Mouse (Mus musculus) myocyte (in vitro differentiated cells): ENCODE measurements around the gene Gng7.

Source experiments
- CEBPB ChIP-seq: IDR thresholded peaks from 2 replicates; pipeline ENCODE4 v1.6.1; 2011; ENCODE audit warnings: mild to moderate bottlenecking, moderate library complexity; ENCODE audit not compliant: poor library complexity, insufficient read depth, severe bottlenecking
- E2F4 ChIP-seq: IDR thresholded peaks from one replicate; pipeline ENCODE4 v1.6.1; 2011; ENCODE audit warnings: mild to moderate bottlenecking, control low read depth, moderate library complexity; ENCODE audit not compliant: insufficient read depth
- MAX ChIP-seq: IDR thresholded peaks from one replicate; pipeline ENCODE4 v1.6.1; 2011; ENCODE audit warnings: low read depth, mild to moderate bottlenecking, control low read depth
- MYOD1 ChIP-seq, 3 experiments: IDR thresholded peaks; one replicate each; pipeline ENCODE4 v1.6.1; 2011; ENCODE audit warnings: control low read depth in 2 of 3, low read depth in 2 of 3, mild to moderate bottlenecking in 2 of 3, moderate library complexity in 1 of 3; ENCODE audit not compliant: insufficient read length in 2 of 3, control insufficient read depth in 1 of 3
- MYOG ChIP-seq, 3 experiments: IDR thresholded peaks; one replicate each; pipeline ENCODE4 v1.6.1; 2011; ENCODE audit warnings: control low read depth in 2 of 3, low read depth in 2 of 3, mild to moderate bottlenecking in 2 of 3; ENCODE audit not compliant: insufficient read length in 2 of 3, control insufficient read depth in 1 of 3, insufficient read depth in 1 of 3
- POLR2A ChIP-seq: IDR thresholded peaks from one replicate; pipeline ENCODE4 v1.6.1; 2011; ENCODE audit warnings: low read depth, mild to moderate bottlenecking, control low read depth, moderate library complexity; ENCODE audit not compliant: insufficient read length
- POLR2AphosphoS2 ChIP-seq: IDR thresholded peaks from one replicate; pipeline ENCODE4 v1.6.1; 2011; ENCODE audit warnings: low read depth, control low read depth; ENCODE audit not compliant: insufficient read length
- REST ChIP-seq: IDR thresholded peaks from one replicate; pipeline ENCODE4 v1.6.1; 2011; ENCODE audit warnings: mild to moderate bottlenecking, control low read depth, moderate library complexity; ENCODE audit not compliant: insufficient read depth, insufficient read length
- SRF ChIP-seq: IDR thresholded peaks from one replicate; pipeline ENCODE4 v1.6.1; 2011; ENCODE audit warnings: low read depth; ENCODE audit not compliant: control insufficient read depth, insufficient read length
- TCF12 ChIP-seq: IDR thresholded peaks from one replicate; pipeline ENCODE4 v1.6.1; 2011; ENCODE audit warnings: mild to moderate bottlenecking, control low read depth; ENCODE audit not compliant: poor library complexity, insufficient read depth, severe bottlenecking
- TCF3 ChIP-seq: IDR thresholded peaks from one replicate; pipeline ENCODE4 v1.6.1; 2011; ENCODE audit warnings: low read depth, control low read depth; ENCODE audit not compliant: insufficient read length
- USF1 ChIP-seq: IDR thresholded peaks from one replicate; pipeline ENCODE4 v1.6.1; 2011; ENCODE audit warnings: low read depth, mild to moderate bottlenecking, control low read depth, moderate library complexity

DNA sequence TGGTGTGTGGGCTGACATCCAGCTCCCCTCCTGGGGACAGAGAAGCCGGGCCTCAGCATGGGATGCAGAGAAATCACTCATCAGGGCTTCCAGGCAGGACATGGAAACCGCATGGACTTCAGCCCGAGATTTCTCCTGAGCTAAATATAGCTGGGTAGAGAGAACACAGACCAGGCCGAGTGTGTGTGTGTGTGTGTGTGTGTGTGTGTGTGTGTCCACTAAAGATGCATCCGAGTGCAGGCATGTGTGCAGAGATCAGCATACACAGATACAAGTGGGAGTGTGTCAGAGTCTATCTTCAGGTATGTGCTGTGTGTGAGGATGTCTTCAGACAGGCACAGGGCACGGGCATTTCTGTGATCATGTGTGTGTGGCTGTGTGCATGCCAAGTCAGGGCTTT is 59.9 kb downstream of the Gng7 start:
- TF ChIP-seq E2F4: no peak
- no peak for TF ChIP-seq MAX
- no peak for TF ChIP-seq POLR2A
- TF ChIP-seq MYOG (IDR thresholded peaks at IDR 0.05; ENCODE audit: control insufficient read depth in 1 of 3, insufficient read depth in 1 of 3, insufficient read length in 2 of 3, low read depth in 2 of 3): peak in 1 of 3 experiments; percentile 22
- peak in 1 of 3 experiments; percentile 26 for TF ChIP-seq MYOD1 (IDR thresholded peaks at IDR 0.05; ENCODE audit: control insufficient read depth in 1 of 3, insufficient read length in 2 of 3, low read depth in 2 of 3)
- TF ChIP-seq CEBPB: no peak
- no peak for TF ChIP-seq SRF
- TF ChIP-seq REST: no peak
- TF ChIP-seq POLR2AphosphoS2: no peak
- TF ChIP-seq USF1: no peak
- no peak for TF ChIP-seq TCF3
- TF ChIP-seq TCF12: no peak
